Mouse (Mus musculus) C2C12 (cell line): Measurements from ENCODE around the gene Arhgap31.

Source experiments
- CEBPB ChIP-seq: IDR thresholded peaks from one replicate; pipeline ENCODE4 v1.6.1; 2011; ENCODE audit warnings: low read depth, mild to moderate bottlenecking, control low read depth, moderate library complexity
- CTCF ChIP-seq: IDR thresholded peaks from one replicate; pipeline ENCODE4 v1.5.1; 2011; ENCODE audit not compliant: control insufficient read depth, insufficient read depth, insufficient read length

- TF ChIP-seq CTCF (no peak), CEBPB (no peak)
These were observed 120.9 kb downstream of the Arhgap31 start for GRCm38 (mm10) chr16:38592026-38592678.
